Mouse (Mus musculus): ENCODE results near the gene Cept1.
A peak's percentile ranks its signal among the peaks of the same experiment; 100 is the strongest.

Gene Cept1

GRCm38 (mm10) chr3:106494417-106494950 lies 53.1 kb downstream of the Cept1 start:
- no peak for DNase-seq

- DNase-seq = no peak
These were observed 53.7 kb downstream of the Cept1 start for GRCm38 (mm10) chr3:106493882-106494281.

- no peak for DNase-seq
These were observed 54.4 kb downstream of the Cept1 start for GRCm38 (mm10) chr3:106493202-106493601.

GRCm38 (mm10) chr3:106492723-106493122 lies 54.9 kb downstream of the Cept1 start:
- DNase-seq = no peak

- peak; percentile 82 to 88 for DNase-seq
These were observed 57.4 kb downstream of the Cept1 start for GRCm38 (mm10) chr3:106490239-106490638.

GRCm38 (mm10) chr3:106487551-106487950 lies 60.1 kb downstream of the Cept1 start:
- no peak for DNase-seq

GRCm38 (mm10) chr3:106485810-106486209 lies 61.8 kb downstream of the Cept1 start:
- DNase-seq = peak; percentile 79 to 82

- DNase-seq = no peak
These were observed 62.7 kb downstream of the Cept1 start for GRCm38 (mm10) chr3:106484861-106485260.

GRCm38 (mm10) chr3:106483796-106484405 lies 63.7 kb downstream of the Cept1 start:
- DNase-seq = no peak

GRCm38 (mm10) chr3:106483297-106483696 lies 64.3 kb downstream of the Cept1 start:
- DNase-seq = no peak

GRCm38 (mm10) chr3:106482281-106483081 lies 65.1 kb downstream of the Cept1 start, which contains the start of gene Dennd2d:
Gene Dennd2d (plus strand): TSS chr3:106482405.
- DNase-seq = peak; percentile 81 to 88

- no peak for DNase-seq
These were observed 70.7 kb downstream of the Cept1 start for GRCm38 (mm10) chr3:106476863-106477262.

- no peak for DNase-seq
These were observed 73.4 kb downstream of the Cept1 start for GRCm38 (mm10) chr3:106474210-106474609.

- DNase-seq = no peak
These were observed 82.9 kb downstream of the Cept1 start for GRCm38 (mm10) chr3:106464750-106465149.

GRCm38 (mm10) chr3:106462493-106462892 lies 85.1 kb downstream of the Cept1 start:
- DNase-seq = no peak

GRCm38 (mm10) chr3:106462059-106462470 lies 85.5 kb downstream of the Cept1 start:
- no peak for DNase-seq

GRCm38 (mm10) chr3:106457298-106457869 lies 90.2 kb downstream of the Cept1 start:
- DNase-seq = no peak

GRCm38 (mm10) chr3:106452616-106453015 lies 95.0 kb downstream of the Cept1 start:
- DNase-seq = no peak

Data from lung, adult 18-20 months (tissue).